Mouse (Mus musculus): ENCODE measurements around the gene Rgs9. TPM values are rescaled to one million over a fixed set of nuclear protein-coding genes. Genes with fewer than 3 reads are reported as not detected.

The Rgs9 gene
- polyA plus RNA-seq (2012; rRNA removed) = 3.5 and 4.5 TPM in 2 replicates

DNA sequence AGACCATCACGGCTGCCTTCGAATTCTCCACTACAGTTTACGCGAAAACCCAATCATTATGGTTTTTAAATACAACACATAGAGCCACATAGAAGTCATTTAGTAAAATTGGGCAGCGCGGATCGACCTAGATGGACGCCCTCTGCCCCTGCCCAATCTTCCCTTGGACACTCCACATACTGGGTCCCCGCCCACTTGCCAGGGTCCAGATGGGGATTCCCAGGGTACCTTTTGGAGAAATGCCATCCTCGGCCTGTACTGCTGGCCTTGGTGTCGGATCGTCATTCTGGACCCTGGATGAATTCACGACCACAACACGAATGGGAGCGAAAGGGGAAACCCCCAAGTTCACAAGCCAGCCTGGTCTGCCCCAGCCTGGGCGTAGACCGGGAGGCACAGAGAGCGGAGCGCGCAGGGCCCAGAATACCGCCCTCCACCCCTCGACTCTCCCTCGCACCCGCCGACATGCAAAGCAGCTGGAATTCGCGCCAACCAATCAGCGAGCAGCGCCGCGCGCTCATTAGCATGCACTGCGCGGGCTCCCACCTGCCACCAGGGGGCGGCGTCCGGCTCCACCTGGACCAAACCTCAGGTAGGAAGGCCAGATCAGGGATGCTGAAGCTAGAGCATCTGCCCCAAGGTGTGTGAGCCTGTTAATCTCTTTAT lies at the start of gene Rgs9:
TSS of gene Rgs9 (minus strand) at position 420 of the 666 bp plus-strand sequence.

Other genes with a start within 250 kb of the Rgs9 start
- gene E030025P04Rik, start 153.8 kb downstream of the Rgs9 start, polyA plus RNA-seq (2012; rRNA removed) = not detected in 2 replicates
- 25.8 and 30.4 TPM in 2 replicates for gene Gna13, start 64.7 kb upstream of the Rgs9 start, polyA plus RNA-seq (2012; rRNA removed)
- gene 9930022D16Rik, start 115.8 kb upstream of the Rgs9 start, polyA plus RNA-seq (2012; rRNA removed) = not detected in 2 replicates
- 63.6 and 88.0 TPM in 2 replicates for gene Amz2, start 127.8 kb upstream of the Rgs9 start, polyA plus RNA-seq (2012; rRNA removed)
- 2.9 and 4.3 TPM in 2 replicates for gene Arsg, start 175.2 kb upstream of the Rgs9 start, polyA plus RNA-seq (2012; rRNA removed)
- gene Slc16a6, start 175.5 kb upstream of the Rgs9 start, polyA plus RNA-seq (2012; rRNA removed) = 3.1 and 3.6 TPM in 2 replicates

Data from central nervous system, embryonic 11.5 days (tissue).